Mouse (Mus musculus): ENCODE data around the gene Lrrc36.

Lrrc36 gene

GRCm38 (mm10) chr8:105481453-105481852 is 68.1 kb downstream of the Lrrc36 start:
- DNase-seq (ENCODE audit: extremely low read depth, low read depth, low spot score), result no peak

GRCm38 (mm10) chr8:105482123-105482522 is 68.8 kb downstream of the Lrrc36 start:
- no peak for DNase-seq (ENCODE audit: extremely low read depth, low read depth, low spot score)

GRCm38 (mm10) chr8:105483212-105484029 is 70.0 kb downstream of the Lrrc36 start:
- no peak for DNase-seq (ENCODE audit: extremely low read depth, low read depth, low spot score)

GRCm38 (mm10) chr8:105484030-105484368 is 70.6 kb downstream of the Lrrc36 start:
- DNase-seq (ENCODE audit: extremely low read depth, low read depth, low spot score), result no peak

- DNase-seq (ENCODE audit: extremely low read depth, low read depth, low spot score), result no peak
Observed at GRCm38 (mm10) chr8:105484392-105484791, 71.0 kb downstream of the Lrrc36 start.

GRCm38 (mm10) chr8:105488082-105488481 is 74.7 kb downstream of the Lrrc36 start:
- DNase-seq (ENCODE audit: extremely low read depth, low read depth, low spot score), result no peak

GRCm38 (mm10) chr8:105489281-105489680 is 75.9 kb downstream of the Lrrc36 start:
- no peak for DNase-seq (ENCODE audit: extremely low read depth, low read depth, low spot score)

GRCm38 (mm10) chr8:105493495-105493894 is 80.1 kb downstream of the Lrrc36 start:
- DNase-seq (ENCODE audit: extremely low read depth, low read depth, low spot score), result no peak

- peak; percentile 90 for DNase-seq (ENCODE audit: extremely low read depth, low read depth, low spot score)
Observed at GRCm38 (mm10) chr8:105494566-105494965, 81.2 kb downstream of the Lrrc36 start.

- DNase-seq (ENCODE audit: extremely low read depth, low read depth, low spot score), result no peak
Observed at GRCm38 (mm10) chr8:105495350-105496302, 82.3 kb downstream of the Lrrc36 start.

GRCm38 (mm10) chr8:105496439-105497180 is 83.2 kb downstream of the Lrrc36 start, which contains the start of gene Zdhhc1:
Zdhhc1 (minus strand) TSS chr8:105496902.
- no peak for DNase-seq (ENCODE audit: extremely low read depth, low read depth, low spot score)

GRCm38 (mm10) chr8:105499787-105500186 is 86.4 kb downstream of the Lrrc36 start:
- DNase-seq (ENCODE audit: extremely low read depth, low read depth, low spot score), result no peak

GRCm38 (mm10) chr8:105504617-105505016 is 91.2 kb downstream of the Lrrc36 start:
- no peak for DNase-seq (ENCODE audit: extremely low read depth, low read depth, low spot score)

GRCm38 (mm10) chr8:105506977-105507376 is 93.6 kb downstream of the Lrrc36 start:
- DNase-seq (ENCODE audit: extremely low read depth, low read depth, low spot score), result no peak

GRCm38 (mm10) chr8:105508758-105509157 is 95.4 kb downstream of the Lrrc36 start:
- DNase-seq (ENCODE audit: extremely low read depth, low read depth, low spot score), result no peak

- no peak for DNase-seq (ENCODE audit: extremely low read depth, low read depth, low spot score)
Observed at GRCm38 (mm10) chr8:105509997-105510735, 96.8 kb downstream of the Lrrc36 start.

All from fat pad, adult 2 months (tissue).